Mouse (Mus musculus): ENCODE measurements around the gene Tunar.

GRCm38 (mm10) chr12:105403742-105404141 is 70.1 kb downstream of the Tunar start:
- TF ChIP-seq CTCF (IDR thresholded peaks at IDR 0.05; ENCODE audit: borderline replicate concordance, insufficient read depth, low read length), result no peak
- no peak for TF ChIP-seq POLR2A (IDR thresholded peaks at IDR 0.05; ENCODE audit: low read depth, low read length)
